Mouse (Mus musculus): Measurements from ENCODE around the gene Ccl4.

Ccl4 gene

DNA sequence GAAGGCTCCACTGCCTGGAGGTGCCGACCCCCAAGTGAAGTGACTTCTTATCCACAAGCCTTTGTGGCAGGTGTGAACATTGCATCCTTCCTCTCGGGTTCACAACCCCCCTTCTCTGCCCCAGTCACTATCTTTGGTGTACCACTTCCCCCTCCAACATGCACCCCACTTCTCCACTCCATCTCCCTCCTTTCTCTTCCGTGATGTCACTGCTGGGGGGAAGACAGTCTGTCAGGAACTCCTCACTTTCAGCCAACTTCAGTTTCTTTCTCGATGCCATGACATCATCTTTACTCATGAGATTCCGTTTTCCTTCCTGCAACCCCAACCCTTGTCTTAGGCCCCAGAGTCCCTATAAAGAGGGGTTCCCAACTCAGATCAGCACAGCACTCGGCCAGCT, at the start of gene Ccl4:
Gene Ccl4, plus strand, starts transcription at position 381 of the 400 bp plus-strand sequence.
- no peak for DNase-seq (ENCODE audit: low spot score)

GRCm38 (mm10) chr11:83616586-83616985, 45.8 kb upstream of the Ccl4 start:
- no peak for DNase-seq (ENCODE audit: low spot score)

- DNase-seq (ENCODE audit: low spot score): no peak
These were observed 44.1 kb upstream of the Ccl4 start for GRCm38 (mm10) chr11:83618238-83618637.

GRCm38 (mm10) chr11:83619037-83619436, 43.3 kb upstream of the Ccl4 start:
- DNase-seq (ENCODE audit: low spot score): no peak

DNA sequence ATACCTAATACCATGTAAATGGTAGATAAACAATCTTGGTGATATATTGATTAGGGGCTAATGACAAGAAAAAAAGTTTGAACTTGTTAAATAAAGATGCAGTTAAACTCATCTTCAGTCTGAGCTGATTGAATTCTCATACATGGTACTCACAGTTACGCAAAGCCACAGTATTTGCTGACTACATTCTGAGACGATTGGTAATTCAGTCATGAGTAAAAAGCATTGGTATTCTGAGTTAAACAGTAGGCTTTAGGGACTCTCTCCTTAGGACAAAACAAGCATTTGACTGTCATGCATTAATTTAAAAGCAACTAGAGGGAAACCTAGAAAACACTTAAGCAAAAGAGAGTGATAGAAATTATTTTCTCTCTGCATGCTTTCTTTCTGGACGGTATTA, 38.8 kb upstream of the Ccl4 start:
- no peak for DNase-seq (ENCODE audit: low spot score)

DNA sequence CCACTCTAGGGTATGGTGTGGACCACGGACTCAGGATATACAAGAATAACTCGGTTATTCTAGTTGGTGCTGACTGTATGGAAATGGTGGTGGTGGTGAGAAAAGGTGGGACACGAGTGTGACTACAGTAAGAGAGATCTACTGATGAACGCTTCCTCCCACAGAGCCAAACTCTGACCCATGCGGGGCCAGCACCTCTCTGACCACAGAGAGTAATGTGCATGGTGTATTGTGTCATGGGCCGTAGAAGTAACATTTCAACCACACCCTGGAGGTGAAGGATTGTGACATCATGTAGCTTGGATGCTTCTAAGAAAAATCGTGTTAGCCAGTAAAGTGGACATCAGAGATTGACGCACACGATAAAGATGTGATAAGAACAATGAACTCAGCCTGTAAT, 33.6 kb upstream of the Ccl4 start:
- no peak for DNase-seq (ENCODE audit: low spot score)

DNA sequence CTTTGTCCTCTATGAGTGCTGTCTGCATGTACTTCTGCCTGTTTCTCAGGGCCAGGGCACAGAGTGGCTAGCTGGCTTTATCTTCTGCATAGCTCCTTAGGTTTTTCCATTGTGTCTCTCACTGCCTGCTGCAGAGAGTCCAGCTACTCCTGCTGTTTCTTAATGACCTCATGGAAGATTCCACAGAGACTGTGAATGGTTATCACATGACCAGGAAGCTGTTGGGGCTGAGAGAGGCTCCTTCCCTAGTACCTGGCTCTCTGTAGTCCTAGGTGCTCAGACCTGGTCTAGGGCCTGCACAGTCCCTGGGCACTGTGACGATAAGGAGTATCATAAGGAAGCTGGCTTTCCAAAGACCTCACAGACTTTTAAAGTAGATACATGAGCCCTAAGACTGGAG, 31.8 kb upstream of the Ccl4 start:
- no peak for DNase-seq (ENCODE audit: low spot score)

GRCm38 (mm10) chr11:83631065-83631464, 31.3 kb upstream of the Ccl4 start:
- DNase-seq (ENCODE audit: low spot score): no peak

- DNase-seq (ENCODE audit: low spot score): no peak
These were observed 29.6 kb upstream of the Ccl4 start for GRCm38 (mm10) chr11:83632744-83633143.

DNA sequence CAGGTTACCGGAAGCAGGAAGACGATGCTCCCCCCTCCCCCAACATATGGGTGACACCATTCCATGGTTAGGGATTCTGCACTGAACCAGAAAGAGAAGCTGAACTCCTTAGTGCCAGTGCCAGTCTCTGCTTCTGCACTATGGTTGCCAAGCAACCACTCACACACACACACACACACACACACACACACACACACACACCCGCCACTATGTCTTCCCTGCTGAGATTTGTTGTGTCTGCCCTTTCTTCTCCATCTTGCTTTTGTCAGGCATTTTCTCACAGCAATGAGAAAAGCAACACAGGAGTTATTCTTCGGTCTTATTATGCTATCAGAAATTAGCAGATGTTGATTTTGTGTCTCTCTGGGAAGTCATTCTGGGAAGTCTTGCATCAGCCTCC, 28.0 kb upstream of the Ccl4 start:
- DNase-seq (ENCODE audit: low spot score): no peak

- no peak for DNase-seq (ENCODE audit: low spot score)
These were observed 27.5 kb upstream of the Ccl4 start for GRCm38 (mm10) chr11:83634898-83635297.

- no peak for DNase-seq (ENCODE audit: low spot score)
These were observed 25.6 kb upstream of the Ccl4 start for GRCm38 (mm10) chr11:83636742-83637235.

GRCm38 (mm10) chr11:83638934-83639333, 23.4 kb upstream of the Ccl4 start:
- no peak for DNase-seq (ENCODE audit: low spot score)

GRCm38 (mm10) chr11:83639533-83639932, 22.9 kb upstream of the Ccl4 start:
- DNase-seq (ENCODE audit: low spot score): no peak

DNA sequence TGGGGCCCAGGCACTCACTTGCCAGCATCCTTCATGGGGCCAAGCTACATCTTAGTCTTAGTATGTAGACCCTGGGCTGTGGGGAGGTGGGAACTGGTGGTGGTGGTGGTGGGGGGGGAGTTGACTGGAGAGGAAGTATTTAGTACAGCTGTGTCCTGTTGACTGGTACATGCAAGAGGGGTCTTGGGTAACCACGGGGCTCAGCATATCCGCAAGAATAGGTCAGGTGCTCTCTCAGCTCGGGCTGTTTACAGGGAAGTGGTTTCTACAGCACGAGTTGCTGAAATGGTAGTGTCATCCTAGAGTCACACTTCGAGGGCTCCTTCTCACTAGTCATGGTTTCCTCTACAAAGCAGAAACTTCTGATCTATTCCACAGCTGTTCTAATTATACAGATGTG, 22.2 kb upstream of the Ccl4 start:
- no peak for DNase-seq (ENCODE audit: low spot score)

GRCm38 (mm10) chr11:83641216-83641615, 21.2 kb upstream of the Ccl4 start:
- no peak for DNase-seq (ENCODE audit: low spot score)

DNA sequence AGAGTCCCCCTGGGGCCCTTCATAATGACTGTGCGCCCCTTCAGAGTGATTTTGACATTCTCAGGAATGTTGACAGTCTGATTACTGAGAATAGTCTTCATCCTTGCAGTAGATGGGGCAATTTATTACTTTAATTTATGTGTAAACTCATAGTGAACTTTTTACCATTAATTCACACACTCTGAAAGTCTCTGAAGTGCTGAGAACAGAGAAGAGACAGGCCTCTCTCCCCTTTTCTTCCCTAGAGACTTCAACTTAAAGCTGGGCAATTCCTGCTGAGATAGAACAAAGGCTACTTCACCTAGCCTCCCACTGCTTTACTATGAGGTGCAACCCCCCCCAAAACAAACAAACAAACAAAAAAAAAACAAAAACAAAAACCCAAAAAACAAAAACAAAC, 16.9 kb upstream of the Ccl4 start, which contains the start of gene Rpl9-ps1:
Gene Rpl9-ps1, minus strand, starts transcription at position 101 of the 400 bp plus-strand sequence.
- no peak for DNase-seq (ENCODE audit: low spot score)

DNA sequence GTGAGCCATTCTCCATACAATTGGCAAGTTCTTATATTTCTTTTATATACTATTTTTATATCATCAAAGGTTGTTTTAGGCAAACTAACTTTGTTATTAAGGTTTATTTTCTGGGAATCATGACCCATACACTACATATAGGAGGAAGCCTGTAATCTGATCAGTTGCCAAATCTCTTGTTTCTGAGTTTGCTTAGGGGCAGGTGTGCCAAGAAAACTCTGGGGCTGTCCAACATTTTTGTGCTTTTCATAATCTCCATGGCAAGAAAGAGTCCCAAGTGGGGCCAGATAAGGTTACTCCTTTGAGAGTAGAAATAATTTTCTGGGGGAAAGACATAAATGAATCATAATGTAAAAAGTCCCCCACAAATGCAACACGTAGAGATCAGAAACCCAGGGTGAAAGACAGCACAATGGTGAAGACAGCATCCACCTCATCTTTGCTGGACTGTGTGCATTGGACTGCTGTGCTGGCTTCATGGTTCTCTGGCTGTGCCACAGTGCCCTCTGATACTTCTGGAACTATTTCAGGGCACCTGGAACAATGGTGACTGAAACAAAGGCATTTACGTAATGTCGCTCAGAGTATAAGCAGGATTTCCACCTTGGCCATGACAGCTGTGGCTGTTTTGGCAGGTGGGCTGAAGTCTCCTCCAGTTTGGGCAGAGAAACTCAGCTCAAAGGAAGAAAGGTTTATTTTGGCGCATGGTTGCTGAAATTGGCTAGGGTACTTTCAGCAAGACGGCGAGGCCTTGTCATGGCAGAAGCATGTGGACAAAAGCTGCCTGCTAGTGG, 15.8 kb upstream of the Ccl4 start:
- no peak for DNase-seq (ENCODE audit: low spot score)

- DNase-seq (ENCODE audit: low spot score): no peak
These were observed 13.0 kb upstream of the Ccl4 start, which contains the start of gene Ccl3 for GRCm38 (mm10) chr11:83649305-83649841. Ccl3 (minus strand) TSS chr11:83649355.

DNA sequence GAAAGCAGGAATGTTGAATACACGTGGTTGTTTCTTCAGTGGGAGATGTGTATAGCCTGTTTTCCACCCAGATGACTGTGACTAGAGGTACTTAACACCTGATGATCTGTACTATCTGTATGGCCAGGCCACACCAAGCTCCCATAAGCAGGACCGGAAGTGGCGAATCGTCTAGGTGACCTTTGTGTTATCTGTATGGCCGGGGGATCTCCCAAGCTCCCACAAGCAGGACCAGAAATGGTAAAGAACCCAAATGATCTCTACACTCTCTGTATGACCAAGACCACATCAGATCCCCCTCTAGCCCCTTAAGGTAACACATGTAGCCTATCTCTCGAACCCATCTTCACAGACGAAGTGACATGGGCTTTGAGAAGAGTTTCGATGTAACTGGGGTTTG, 7.8 kb upstream of the Ccl4 start:
- DNase-seq (ENCODE audit: low spot score): no peak

DNA sequence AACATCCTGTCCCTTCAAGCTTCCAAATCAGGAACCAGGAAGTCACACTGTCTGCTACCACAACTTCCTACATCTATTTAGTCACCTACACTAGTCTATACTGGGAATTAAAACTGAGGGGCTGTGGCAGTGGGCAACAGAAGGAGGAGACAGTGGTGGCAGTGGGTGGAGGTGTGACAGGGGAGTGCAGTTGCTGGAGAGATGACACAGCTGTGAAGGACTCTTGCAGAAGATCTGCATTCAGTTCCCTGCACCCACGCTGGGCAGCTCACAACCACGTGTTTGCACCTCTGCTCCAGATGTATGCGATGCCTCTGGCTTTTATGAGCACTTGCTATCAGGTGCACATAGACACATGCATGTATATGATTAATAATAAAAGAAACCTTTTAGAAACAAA, 4.9 kb upstream of the Ccl4 start:
- no peak for DNase-seq (ENCODE audit: low spot score)

DNA sequence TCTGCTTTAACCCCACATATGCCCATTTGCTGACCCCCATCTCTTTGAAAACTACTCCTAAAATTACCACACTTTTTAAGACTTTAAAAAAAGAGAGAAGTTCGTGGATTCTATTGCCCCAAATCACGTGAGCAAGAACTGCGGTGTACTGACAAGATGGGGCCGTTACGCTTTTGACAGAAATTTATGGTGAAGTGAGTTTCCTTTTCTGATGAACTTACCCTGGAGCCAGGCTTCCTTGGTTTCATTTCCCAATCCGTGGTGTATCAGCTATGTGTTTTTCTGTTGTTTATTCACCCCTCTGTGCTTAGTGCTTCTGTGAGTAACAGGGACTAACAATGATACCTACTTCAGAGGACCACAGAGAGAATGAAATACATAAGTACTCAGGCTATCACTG, 3.6 kb upstream of the Ccl4 start:
- no peak for DNase-seq (ENCODE audit: low spot score)

DNA sequence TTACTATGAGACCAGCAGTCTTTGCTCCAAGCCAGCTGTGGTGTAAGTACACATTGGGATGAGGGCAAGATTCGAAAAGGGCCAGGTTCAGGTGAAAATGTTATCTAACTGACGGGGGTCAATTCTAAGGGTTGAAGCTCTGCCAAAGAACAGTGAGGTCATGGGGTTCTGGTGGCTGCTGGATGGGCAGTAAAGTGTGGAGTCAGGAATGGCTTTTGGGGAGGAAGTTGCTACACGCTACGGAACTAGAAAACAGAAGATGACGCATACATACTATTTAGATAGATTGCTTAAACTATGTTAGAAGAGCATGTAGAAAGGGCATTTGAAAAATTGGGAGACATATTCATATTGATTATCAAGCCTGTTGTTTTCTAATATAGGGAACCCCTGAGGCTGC, 1.1 kb downstream of the Ccl4 start:
- DNase-seq (ENCODE audit: low spot score): no peak

DNA sequence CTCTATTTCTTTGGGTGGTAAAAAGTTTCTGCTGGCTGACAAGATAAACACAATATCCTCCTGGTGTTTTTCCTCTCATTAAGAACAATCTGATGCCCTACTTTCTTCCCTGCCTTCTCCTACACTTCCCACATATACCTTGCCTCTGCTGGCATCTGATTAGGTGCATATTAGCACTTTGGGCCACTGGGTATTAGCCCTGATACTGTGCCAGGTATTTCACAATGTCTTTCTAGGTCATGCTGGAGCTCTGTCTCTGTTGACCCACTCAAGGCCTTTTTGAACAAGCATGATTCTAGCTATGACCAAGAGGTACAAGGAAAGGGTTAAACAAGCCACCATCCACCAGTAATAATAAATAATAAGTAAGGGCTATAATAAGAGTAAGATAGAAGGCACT, 9.4 kb downstream of the Ccl4 start:
- no peak for DNase-seq (ENCODE audit: low spot score)
